Mouse (Mus musculus): ENCODE measurements around the gene Mapk14.

- TF ChIP-seq CTCF (IDR thresholded peaks at IDR 0.05; ENCODE audit: borderline replicate concordance, control insufficient read depth, extremely low read depth, insufficient read depth, low read length, poor library complexity) (no peak), POLR2A (IDR thresholded peaks at IDR 0.05; ENCODE audit: control insufficient read depth, extremely low read depth, insufficient read depth, low read length, poor library complexity) (no peak)
Observed at GRCm38 (mm10) chr17:28706697-28707096, 15.6 kb downstream of the Mapk14 start.
